Mouse (Mus musculus): Measurements from ENCODE around the gene Pgap2.

Pgap2 gene

DNA sequence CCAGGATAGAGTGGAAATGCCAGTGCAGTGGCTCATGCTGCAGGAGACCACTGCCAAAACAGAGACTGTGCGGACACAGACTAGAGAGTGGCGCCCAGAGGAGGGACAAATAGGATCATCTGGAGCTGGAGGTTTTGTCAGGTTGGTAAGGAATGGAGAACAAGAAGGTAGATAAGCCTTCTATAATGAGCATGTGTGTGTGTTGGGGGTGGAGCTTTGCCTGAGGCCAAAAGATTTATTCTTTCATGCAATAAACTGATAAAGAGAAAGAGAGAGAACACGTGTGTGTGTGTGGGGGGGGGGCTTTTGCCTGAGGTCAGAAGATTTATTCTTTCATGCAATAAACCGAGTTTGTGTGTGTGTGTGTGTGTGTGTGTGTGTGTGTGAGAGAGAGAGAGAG is 23.1 kb downstream of the Pgap2 start:
- in situ Hi-C loops (cut with MboI; ENCODE audit: unreplicated experiment in 2 of 2) = no loop called here

DNA sequence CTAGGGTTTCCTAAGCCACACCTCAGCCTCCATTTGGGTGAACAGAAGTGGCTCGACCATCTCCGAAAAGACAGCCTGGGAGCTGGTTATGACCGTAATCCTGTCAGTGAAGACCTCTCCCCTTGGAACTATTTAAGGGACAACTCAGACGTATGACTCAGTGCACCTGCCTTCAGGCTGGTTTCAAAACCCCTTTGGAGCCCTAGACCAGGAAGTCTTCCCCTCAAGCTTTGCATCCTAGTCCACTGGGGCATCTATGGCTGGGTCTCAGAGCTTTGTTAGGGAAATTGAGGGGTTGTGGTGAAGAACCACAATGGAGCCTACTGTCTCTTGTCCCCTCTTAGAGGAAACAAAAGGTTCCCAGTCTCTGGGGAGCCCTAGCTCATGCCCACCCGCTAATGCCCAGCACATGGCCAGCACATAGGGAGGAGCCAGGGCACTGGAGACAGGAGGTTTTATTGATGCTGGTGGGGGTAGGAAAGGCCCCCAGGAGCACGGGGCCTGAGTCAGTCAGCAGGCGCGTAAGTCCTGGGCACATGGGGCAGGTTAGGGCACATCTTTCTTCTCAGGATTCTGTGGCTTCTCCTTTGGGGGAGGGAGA is 28.8 kb downstream of the Pgap2 start:
- in situ Hi-C loops (cut with MboI; ENCODE audit: unreplicated experiment in 2 of 2) = no loop called here

DNA sequence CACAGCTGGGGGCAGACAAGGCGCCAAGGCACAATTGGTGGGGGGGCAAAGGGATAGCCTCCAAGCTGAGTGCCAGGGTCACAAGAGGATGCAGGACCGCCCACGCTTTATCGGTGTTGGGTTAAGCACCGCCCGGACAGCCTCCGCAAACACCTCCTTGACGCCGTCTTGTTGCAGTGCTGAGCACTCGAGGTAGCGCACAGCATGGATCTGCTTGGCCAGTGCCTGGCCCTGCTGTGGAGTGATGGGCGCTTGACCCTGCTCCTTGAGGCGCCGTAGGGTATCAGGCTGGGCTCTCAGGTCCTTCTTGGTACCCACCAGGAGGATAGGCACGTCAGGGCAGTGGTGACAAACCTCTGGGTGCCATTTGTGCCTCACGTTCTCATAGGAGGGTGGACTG is 29.6 kb downstream of the Pgap2 start:
- in situ Hi-C loops (cut with MboI; ENCODE audit: unreplicated experiment in 2 of 2) = no loop called here

DNA sequence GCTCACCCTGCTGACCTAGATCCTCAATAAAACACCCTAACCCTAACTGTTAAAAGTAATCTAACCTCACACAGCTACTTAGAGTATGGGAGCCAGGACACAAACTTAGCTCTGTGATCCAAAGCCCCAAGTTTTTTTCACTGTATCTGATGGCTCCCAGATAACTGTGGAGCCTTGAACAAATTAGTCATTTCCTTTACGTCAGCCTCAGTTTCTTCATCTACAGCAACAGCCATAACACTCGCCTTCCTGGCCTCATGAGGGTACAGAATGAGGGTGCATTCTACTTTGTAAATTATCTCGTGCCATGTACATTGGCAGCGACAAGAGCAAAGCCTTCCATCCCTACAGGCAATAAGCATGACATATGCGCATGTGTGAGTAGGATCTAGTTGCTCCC is 32.4 kb downstream of the Pgap2 start:
- in situ Hi-C loops (cut with MboI; ENCODE audit: unreplicated experiment in 2 of 2) = no loop called here

DNA sequence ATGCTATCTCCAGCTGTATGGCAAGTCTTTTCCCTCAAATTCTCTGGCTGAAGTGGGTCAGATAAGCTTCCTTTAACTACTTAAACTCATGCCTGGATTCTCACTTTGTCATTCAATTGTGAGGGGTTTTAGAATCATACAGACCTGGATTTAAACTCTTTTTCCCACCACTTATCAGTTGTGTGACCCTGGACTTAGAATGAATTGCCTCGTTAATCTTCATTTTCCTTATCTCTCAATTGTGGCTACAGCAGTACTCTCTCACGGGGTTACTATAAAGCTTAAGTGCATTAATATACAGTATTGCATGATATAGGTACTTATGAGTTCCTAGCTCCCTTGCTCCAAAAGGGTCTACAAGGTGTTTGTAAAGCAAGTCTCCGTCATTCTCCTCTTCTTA is 32.9 kb downstream of the Pgap2 start:
- in situ Hi-C loops (cut with MboI; ENCODE audit: unreplicated experiment in 2 of 2) = no loop called here

DNA sequence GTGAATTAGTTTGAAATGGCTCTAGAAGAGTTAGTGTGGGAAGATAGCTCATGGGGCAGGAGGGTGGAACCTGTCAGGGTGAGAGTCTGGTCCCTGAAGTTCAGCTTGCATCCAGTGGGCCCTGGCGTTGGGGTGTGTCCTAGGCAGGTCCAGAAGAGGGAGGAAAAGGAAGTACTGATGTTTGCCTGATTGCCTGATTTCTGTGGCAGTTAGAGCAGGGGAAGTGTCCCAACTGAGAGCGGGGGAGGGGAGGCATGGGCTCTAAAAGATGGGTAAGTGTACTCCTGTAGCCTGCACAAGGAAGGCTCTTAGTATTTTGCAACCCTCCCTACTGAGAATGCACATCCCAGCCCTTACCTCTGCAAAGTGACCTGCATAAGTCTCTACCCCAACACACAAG is 33.9 kb downstream of the Pgap2 start:
- in situ Hi-C loops (cut with MboI; ENCODE audit: unreplicated experiment in 2 of 2) = no loop called here

DNA sequence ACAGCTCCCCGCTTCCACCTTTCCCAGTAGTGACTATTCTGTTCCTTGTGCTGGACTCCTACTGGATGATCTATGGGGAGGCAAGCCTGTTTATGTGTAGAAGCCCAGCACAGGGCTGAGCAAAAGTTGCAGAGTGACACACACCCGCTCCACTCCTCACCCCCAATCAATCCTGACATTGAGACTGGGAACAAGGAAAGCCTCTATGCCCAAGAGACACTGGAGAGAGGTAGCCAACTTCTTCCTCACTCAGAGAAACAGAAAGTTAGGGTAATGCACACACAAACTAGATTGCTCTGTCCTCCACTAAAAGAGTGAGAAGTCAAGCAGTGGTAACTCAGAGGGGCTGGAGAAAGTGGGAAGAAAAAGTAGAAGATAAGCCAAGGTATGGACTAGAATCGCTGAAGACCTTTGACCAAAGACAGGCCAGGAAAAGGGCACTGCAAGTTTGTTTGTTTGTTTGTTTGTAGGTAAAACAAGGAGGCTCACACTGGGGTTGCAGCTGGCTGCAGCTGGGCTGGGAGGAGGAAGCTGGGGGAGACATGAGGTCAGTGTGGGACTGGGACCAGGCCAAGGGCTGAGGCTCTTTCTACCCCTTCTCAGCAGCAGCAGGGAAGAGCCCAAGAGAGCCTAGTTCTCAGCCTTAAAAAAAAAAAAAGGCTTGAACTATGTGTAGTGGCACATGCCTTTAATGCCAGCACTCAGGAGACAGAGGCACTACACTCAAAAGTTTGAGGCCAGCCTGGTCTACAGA is 35.0 kb downstream of the Pgap2 start:
- in situ Hi-C loops (cut with MboI; ENCODE audit: unreplicated experiment in 2 of 2) = no loop called here

DNA sequence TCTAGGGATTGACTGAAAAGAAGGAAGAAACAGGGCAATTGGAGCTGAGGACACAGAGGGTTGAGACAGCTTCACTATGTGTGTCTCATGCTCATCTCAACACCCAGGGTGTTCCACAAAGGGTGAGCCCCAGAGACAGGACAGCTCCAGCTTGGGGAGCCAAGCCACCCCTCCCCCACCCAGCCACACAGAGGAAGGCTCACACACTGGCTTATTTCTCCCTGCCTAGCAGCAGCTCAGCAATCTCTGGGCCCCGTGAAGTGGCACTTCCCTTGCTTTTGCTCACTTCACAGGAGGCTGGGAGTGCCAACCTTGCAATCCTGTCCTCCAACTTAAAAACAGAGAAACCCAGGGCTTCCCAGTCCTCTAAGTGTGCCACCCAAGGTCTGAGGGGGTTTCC is 35.8 kb downstream of the Pgap2 start:
- in situ Hi-C loops (cut with MboI; ENCODE audit: unreplicated experiment in 2 of 2) = no loop called here

DNA sequence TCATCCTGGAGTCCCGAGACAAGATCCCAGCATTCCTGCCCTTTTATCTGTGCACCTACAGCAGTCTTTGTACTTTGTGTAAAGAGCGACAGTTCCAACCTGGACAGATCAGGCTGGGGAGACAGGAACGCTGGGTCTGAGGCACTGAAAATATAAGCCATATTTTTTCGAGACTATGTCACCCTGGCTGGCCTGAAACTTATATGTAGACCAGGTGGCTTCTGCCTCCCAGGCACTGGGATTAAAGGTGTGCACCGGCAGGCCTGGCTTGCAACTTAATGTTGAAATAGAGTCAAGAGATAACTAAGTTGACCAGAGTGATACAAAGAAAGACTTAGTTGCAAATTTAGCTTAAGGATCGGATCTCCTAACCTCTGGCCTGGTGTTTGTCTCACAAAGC is 36.3 kb downstream of the Pgap2 start:
- in situ Hi-C loops (cut with MboI; ENCODE audit: unreplicated experiment in 2 of 2) = no loop called here

DNA sequence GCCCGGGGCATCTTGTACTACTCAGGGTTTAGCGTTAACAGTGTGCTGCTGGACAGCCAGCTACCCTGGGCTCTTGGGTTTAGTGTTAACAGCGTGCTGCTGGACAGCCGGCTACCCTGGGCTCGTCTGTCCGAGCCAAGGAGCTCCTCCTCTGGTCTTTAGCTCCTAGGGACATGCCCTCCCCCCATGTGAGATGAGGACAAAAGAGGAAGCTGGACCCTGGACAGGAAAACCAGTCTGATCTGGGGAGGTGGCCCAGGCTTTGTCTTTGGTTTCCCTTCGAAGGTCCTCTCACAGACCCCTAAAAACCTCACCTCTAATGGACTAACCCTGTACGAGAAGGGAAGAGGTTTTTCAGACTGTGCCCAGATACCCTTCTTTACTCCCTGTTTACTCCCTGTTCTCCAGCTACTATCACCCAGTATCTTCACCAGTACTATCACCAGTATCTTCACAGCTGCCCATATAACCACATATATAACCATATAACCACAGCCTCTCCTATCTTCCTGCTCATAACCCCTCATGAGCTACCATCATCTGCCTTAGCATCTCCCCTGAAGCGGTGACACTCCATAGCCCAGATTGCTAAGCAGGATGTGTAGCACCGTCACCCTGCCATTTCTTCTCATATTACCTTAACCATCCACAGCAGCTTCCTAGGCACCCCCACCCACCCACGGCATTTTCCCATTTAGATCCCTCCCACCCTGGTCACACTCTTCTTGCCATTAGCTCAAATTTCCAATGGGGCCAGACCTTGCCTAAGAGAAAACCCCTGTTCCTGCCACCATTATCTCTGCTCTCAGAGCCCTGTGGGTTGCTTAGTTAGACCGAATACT is 37.2 kb downstream of the Pgap2 start:
- in situ Hi-C loops (cut with MboI; ENCODE audit: unreplicated experiment in 2 of 2) = no loop called here

DNA sequence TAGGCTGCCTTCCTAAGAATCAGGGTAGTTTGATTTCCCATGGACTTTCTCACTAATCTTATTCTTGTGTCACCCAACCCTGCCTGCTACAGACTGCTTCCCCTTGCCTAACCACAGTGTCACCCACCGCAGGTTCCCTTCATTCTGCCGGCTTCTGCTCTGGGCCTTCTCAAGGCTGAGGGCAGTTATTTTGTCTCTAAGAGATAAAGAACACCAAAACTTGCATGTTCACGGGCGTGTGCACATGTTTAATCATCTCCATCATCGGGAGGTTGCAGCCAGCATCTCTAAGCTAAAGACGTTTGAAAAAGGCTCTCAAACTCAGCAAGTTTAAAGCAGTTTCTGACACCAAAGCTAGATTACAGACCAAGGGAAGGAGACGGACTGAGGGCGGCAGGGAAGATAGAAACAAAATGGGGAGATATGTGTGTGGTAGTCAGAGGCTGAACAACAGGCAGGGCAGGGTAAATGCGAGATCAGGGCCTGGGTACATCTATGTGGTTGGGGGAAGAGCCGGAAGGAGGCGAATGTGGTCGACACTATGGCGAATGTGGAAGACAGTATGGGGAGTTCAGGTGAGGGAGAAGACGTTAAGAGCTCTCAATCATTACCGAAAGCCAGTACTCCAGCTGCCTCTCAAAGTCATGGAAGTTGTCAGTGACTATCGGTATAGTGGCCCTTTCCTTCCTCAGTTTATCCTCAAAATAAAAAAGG is 38.8 kb downstream of the Pgap2 start:
- in situ Hi-C loops (cut with MboI; ENCODE audit: unreplicated experiment in 2 of 2) = no loop called here

DNA sequence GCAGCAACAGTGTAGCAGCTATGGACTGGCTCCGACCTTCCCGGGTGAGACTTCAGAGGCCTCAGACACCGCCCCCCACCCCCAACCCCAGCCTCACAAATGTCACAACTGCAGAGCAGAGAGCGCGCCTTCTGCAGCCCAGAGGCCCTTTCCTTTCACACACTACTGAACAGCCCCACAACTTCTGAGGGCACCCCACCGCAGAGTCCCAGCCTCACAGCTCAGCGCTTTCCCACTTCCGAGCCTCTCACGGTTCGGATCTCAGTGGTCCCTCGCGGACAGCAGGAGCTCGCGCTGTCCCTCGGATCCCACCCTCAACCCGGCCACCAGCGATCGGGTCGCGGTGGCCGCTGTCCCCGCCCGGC is 39.5 kb downstream of the Pgap2 start:
- in situ Hi-C loops (cut with MboI; ENCODE audit: unreplicated experiment in 2 of 2) = no loop called here

DNA sequence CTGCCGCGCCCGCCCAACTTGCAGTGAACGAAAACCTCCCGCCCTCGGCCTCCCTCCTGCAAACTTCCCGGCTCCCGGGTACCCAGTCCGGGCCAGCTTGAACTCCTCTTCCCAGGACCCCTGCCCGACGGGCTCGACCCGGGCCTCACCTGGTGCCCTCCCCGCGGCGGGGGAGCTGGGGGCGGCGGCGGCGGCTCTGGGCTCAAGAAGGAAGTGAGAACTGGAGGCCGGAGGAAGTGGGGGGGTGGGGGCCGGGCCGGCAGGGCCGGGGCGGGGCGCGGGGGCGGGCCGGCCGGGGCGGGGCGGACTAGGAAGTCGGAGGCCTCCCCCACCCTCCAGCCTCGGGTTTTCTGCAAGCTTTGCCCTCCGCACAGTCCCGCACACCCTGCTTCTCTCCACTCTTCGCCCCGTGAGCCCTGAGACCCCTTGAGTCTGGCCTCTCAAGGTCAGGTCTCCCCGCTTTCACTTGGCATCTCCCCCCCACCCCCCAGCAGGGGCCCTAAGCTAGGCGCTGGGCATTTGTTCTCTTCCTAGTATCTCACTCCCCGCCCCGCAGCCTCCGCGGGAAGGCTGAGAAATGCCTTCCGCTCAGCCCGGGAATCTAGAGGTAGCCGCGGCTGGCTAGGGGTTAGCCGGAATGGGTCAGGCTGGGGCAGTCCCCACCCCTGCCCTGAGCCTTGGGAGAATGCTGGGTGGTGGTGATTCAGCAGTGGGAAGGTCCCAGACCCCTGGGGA is 40.1 kb downstream of the Pgap2 start:
- in situ Hi-C loops (cut with MboI; ENCODE audit: unreplicated experiment in 2 of 2) = loop anchor here (5.0 to 10.0 kb wide), 3 partner anchors 38 to 115 kb away; partner anchors contain the start of genes Nup98 (in 1 of the 2) and Pgap2 (in 1 of the 2)

DNA sequence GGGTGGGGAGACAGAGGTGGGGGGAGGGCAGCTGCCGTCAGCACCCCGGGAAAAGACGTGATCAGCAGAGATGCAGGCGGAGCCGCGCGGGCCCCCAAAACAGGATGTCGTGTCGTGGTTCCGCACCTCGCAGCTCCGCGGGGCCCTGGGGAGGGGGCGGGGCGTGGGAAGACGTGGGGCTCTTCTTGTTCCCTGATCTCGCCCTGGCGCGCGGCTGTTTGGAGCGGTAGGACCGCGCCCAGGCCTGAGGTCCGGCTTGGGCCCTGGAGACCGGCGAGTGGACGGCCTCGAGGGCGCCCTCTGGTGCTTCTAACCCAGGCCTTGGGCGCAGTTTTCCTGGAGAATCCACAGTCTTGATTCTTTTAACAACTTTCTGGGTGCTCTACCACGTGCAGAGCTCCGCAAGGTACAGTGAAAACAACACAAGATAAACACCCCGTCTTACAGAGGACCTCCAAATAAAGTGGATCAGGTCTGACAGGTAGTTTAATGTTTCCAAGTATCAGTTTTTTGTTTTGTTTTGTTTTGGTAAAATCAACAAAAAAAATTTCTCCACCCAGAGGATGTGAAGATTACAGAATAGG is 40.7 kb downstream of the Pgap2 start:
- in situ Hi-C loops (cut with MboI; ENCODE audit: unreplicated experiment in 2 of 2) = loop anchor here (5.0 to 10.0 kb wide), 3 partner anchors 38 to 116 kb away; partner anchors contain the start of genes Nup98 (in 1 of the 2) and Pgap2 (in 1 of the 2)

DNA sequence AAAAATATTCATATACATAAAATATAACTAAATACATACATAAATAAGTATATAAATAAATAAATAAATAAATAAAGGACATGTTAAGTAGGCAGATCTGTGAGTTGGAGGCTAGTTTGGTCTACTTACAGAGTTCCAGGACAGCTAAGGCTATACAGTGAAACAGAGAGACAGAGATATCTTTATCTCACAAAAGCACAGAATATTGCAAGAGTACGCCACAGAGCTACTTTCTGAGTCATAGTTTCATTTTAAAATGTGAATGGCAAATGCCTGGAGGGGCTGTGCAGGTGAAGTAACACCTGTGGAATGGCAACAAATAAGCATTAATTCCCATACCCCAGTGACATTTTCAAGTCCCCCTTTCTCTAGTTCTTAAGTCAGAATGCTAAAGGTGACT is 43.6 kb downstream of the Pgap2 start:
- in situ Hi-C loops (cut with MboI; ENCODE audit: unreplicated experiment in 2 of 2) = loop anchor here (5.0 to 10.0 kb wide), 3 partner anchors 41 to 119 kb away; partner anchors contain the start of genes Nup98 (in 1 of the 2) and Pgap2 (in 1 of the 2)

DNA sequence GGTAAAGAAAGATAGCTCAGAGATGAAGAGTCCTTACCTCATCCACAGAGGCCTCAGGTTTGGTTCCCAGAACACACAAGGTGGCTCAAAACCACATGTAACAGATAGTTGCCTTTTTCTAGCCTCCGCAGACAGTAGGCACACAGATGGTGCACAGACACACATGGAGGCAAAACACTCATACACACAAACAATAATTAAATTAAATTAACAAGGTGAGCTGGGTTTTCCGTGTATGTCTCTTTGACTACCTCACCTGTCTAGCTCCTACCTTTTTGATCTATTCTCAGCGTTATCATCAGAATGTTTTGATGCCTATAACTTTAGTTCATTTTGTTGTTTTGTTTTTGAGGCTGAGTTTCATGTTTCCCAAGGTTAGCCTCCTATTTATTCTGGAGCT is 45.9 kb downstream of the Pgap2 start, which contains the start of gene Rhog:
Gene Rhog, minus strand, starts transcription at position 101 of the 400 bp plus-strand sequence.
- in situ Hi-C loops (cut with MboI; ENCODE audit: unreplicated experiment in 2 of 2) = loop anchor here (5.0 to 10.0 kb wide), 2 partner anchors 121 to 161 kb away; no protein-coding TSS in a partner anchor

DNA sequence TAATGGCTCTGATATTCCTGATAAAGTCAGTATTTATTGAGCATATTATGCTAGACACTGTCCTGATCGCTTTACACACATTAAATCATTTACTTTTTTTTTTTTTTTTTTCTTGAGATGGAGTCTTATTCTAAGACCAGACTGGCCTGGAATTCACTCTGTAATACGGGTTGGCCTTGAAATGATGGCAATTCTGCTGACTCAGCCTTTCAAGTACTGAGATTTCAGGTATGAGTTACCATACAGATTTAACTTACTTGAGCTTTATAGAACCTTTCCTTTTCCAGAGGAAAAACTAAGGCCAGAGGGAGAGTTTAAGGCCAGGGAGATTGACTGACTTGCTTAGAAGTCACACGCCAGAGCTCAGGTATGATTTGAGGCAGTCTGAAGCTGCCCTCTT is 46.6 kb downstream of the Pgap2 start:
- in situ Hi-C loops (cut with MboI; ENCODE audit: unreplicated experiment in 2 of 2) = loop anchor here (5.0 to 10.0 kb wide), 2 partner anchors 122 to 161 kb away; no protein-coding TSS in a partner anchor

DNA sequence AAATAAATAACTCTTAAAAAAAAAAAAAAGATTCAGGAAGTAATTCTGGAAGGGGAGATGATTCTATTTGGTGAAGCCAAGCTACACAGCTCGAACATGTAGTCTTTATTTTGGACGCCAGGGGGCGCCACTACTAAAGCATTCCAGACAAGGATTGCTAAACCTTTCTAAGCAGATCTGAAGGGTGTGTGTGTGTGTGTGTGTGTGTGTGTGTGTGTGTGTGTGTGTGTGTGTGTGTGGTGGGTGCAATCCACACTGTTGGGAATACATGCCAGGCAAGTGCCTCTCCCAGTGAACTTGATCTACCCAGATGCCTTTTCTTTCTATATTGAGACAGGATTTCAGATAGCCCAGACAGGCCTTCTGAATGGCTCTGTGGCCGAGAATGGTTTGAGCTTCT is 48.2 kb downstream of the Pgap2 start:
- in situ Hi-C loops (cut with MboI; ENCODE audit: unreplicated experiment in 2 of 2) = loop anchor here (5.0 to 10.0 kb wide), 2 partner anchors 123 to 159 kb away; no protein-coding TSS in a partner anchor

DNA sequence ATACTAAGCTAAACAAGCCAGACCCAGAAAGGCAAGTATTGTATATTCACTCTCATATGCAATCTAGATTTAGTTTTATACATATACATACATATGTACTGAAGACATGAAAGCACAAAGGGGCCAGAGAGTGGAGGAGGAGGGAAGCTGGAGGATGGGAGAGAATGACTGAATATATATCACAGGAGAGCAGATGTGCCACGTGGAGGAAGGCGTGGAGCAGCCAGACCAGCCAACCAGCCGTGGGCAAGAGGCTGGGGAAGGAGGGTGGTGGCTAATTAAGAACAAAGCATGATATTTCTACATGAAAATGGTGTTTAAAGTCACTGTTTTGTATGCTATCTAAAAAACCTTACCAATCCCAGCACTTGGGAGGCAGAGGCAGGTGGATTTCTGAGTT is 48.7 kb downstream of the Pgap2 start:
- in situ Hi-C loops (cut with MboI; ENCODE audit: unreplicated experiment in 2 of 2) = loop anchor here (5.0 to 10.0 kb wide), 2 partner anchors 124 to 159 kb away; no protein-coding TSS in a partner anchor
